Mouse (Mus musculus) C2C12 (cell line): ENCODE data around the gene Fcer1g. TPM values are rescaled to one million over a fixed set of nuclear protein-coding genes. Genes with fewer than 3 reads are reported as not detected.

ENCODE experiments used
- H3K27me3 ChIP-seq: one replicate; pipeline ENCODE4 v1.6.1; 2011; ENCODE audit not compliant: control insufficient read depth, insufficient read depth, insufficient read length
- H3K36me3 ChIP-seq: one replicate; pipeline ENCODE4 v1.6.1; 2011; ENCODE audit not compliant: control insufficient read depth, insufficient read depth
- H3K4me3 ChIP-seq: one replicate; pipeline ENCODE4 v1.5.1; 2011; ENCODE audit warnings: mild to moderate bottlenecking, control low read depth; ENCODE audit not compliant: poor library complexity, insufficient read depth, severe bottlenecking
- H3K79me2 ChIP-seq: one replicate; pipeline ENCODE4 v1.6.1; 2011; ENCODE audit not compliant: control insufficient read depth, insufficient read depth
- H3K79me3 ChIP-seq: one replicate; pipeline ENCODE4 v1.6.1; 2011; ENCODE audit warnings: low read depth, control low read depth
- H3ac ChIP-seq: one replicate; pipeline ENCODE3; 2011; ENCODE audit warnings: low read depth; ENCODE audit not compliant: control insufficient read depth, insufficient read length
- CEBPB ChIP-seq: IDR thresholded peaks from one replicate; pipeline ENCODE4 v1.6.1; 2011; ENCODE audit warnings: low read depth, mild to moderate bottlenecking, control low read depth, moderate library complexity
- CTCF ChIP-seq: IDR thresholded peaks from one replicate; pipeline ENCODE4 v1.5.1; 2011; ENCODE audit not compliant: control insufficient read depth, insufficient read depth, insufficient read length
- FOSL1 ChIP-seq: IDR thresholded peaks from one replicate; pipeline ENCODE4 v1.8.0; 2011; ENCODE audit warnings: mild to moderate bottlenecking, low read length; ENCODE audit not compliant: poor library complexity, insufficient read depth, severe bottlenecking
- MAX ChIP-seq: IDR thresholded peaks from one replicate; pipeline ENCODE4 v1.6.1; 2011; ENCODE audit warnings: mild to moderate bottlenecking, control low read depth
- MYOD1 ChIP-seq: IDR thresholded peaks from one replicate; pipeline ENCODE4 v1.6.1; 2011; ENCODE audit warnings: low read depth; ENCODE audit not compliant: control insufficient read depth, insufficient read length
- MYOG ChIP-seq: IDR thresholded peaks from one replicate; pipeline ENCODE4 v1.6.1; 2011; ENCODE audit not compliant: control insufficient read depth, insufficient read length; ENCODE audit errors: extremely low read depth
- USF1 ChIP-seq: IDR thresholded peaks from one replicate; pipeline ENCODE4 v1.6.1; 2011; ENCODE audit warnings: low read depth, mild to moderate bottlenecking, control low read depth, moderate library complexity
- polyA plus RNA-seq: library from polyadenylated mRNA; unstranded; fragments of >200 nt; fragmentation: generic; extraction: Trizol; gene quantifications from one replicate; pipeline ENCODE4 v1.2.1, GENCODE M21; 2012; ENCODE audit warnings: missing spikeins

Fcer1g gene
- polyA plus RNA-seq, 1 experiment, result not detected

- TF ChIP-seq FOSL1, result no peak
- no peak for TF ChIP-seq CTCF
- no peak for TF ChIP-seq MYOD1
- TF ChIP-seq MAX, result no peak
- TF ChIP-seq MYOG, result no peak
- no peak for TF ChIP-seq CEBPB
- no peak for TF ChIP-seq USF1
- Histone ChIP-seq H3K79me3 (no peaks in the 10 kb centered on the region), H3K79me2 (no peaks in the 10 kb centered on the region)
Observed at GRCm38 (mm10) chr1:171183620-171184019, 50.5 kb downstream of the Fcer1g start.

GRCm38 (mm10) chr1:171183025-171183424 is 51.1 kb downstream of the Fcer1g start:
- Histone ChIP-seq H3K36me3 (no peaks in the 10 kb centered on the region), H3K79me2 (no peaks in the 10 kb centered on the region), H3K27me3 (no peaks in the 10 kb centered on the region), H3K79me3 (no peaks in the 10 kb centered on the region), H3ac (no peak overlapping the region), H3K4me3 (no peak overlapping the region)
- no peak for TF ChIP-seq MYOG
- no peak for TF ChIP-seq CEBPB
- no peak for TF ChIP-seq FOSL1
- no peak for TF ChIP-seq MAX
- no peak for TF ChIP-seq CTCF
- TF ChIP-seq MYOD1, result no peak
- no peak for TF ChIP-seq USF1

More at GRCm38 (mm10) chr1:171183620-171184019, 50.5 kb downstream of the Fcer1g start:
- H3ac ChIP-seq, result no peak overlapping the region
- no peaks in the 10 kb centered on the region for H3K27me3 ChIP-seq
- H3K36me3 ChIP-seq, result no peaks in the 10 kb centered on the region
- H3K4me3 ChIP-seq, result no peak overlapping the region

Other genes starting within 250 kb of the Fcer1g start
- gene Fcgr4, start 215.4 kb downstream of the Fcer1g start, polyA plus RNA-seq, result 1.0 TPM
- not detected for gene Fcgr3, start 169.4 kb downstream of the Fcer1g start, polyA plus RNA-seq
- gene Cfap126, start 120.4 kb downstream of the Fcer1g start, polyA plus RNA-seq, result 0.39 TPM
- 147 TPM for gene Sdhc, start 83.8 kb downstream of the Fcer1g start, polyA plus RNA-seq
- gene Mpz, start 83.7 kb downstream of the Fcer1g start, polyA plus RNA-seq, result 0.11 TPM
- gene Pcp4l1, start 38.1 kb downstream of the Fcer1g start, polyA plus RNA-seq, result 0.13 TPM
- gene Nr1i3, start 20.4 kb downstream of the Fcer1g start, polyA plus RNA-seq, result 0.04 TPM
- 58.7 TPM for gene Tomm40l, start 11.9 kb downstream of the Fcer1g start, polyA plus RNA-seq
- not detected for gene Apoa2, start 9.3 kb downstream of the Fcer1g start, polyA plus RNA-seq
- gene Adamts4, start 16.1 kb upstream of the Fcer1g start, polyA plus RNA-seq, result 6.7 TPM
- gene Ndufs2, start 17.0 kb upstream of the Fcer1g start, polyA plus RNA-seq, result 227 TPM
- gene B4galt3, start 36.0 kb upstream of the Fcer1g start, polyA plus RNA-seq, result 17.4 TPM
- 9.0 TPM for gene Ppox, start 46.8 kb upstream of the Fcer1g start, polyA plus RNA-seq
- gene Usp21, start 53.6 kb upstream of the Fcer1g start, polyA plus RNA-seq, result 20.6 TPM
- 100 TPM for gene Ufc1, start 60.7 kb upstream of the Fcer1g start, polyA plus RNA-seq
- 44.8 TPM for gene Dedd, start 94.8 kb upstream of the Fcer1g start, polyA plus RNA-seq
- gene Nit1, start 111.3 kb upstream of the Fcer1g start, polyA plus RNA-seq, result 19.5 TPM
- gene Pfdn2, start 111.3 kb upstream of the Fcer1g start, polyA plus RNA-seq, result 90.9 TPM
- gene Klhdc9, start 126.4 kb upstream of the Fcer1g start, polyA plus RNA-seq, result 0.05 TPM
- gene Nectin4, start 135.7 kb upstream of the Fcer1g start, polyA plus RNA-seq, result 0.06 TPM
- 0.05 TPM for gene Arhgap30, start 154.6 kb upstream of the Fcer1g start, polyA plus RNA-seq
- 70.1 TPM for gene Usf1, start 176.9 kb upstream of the Fcer1g start, polyA plus RNA-seq
- gene Tstd1, start 184.5 kb upstream of the Fcer1g start, polyA plus RNA-seq, result 0.66 TPM
- gene F11r, start 203.2 kb upstream of the Fcer1g start, polyA plus RNA-seq, result 3.6 TPM